ENCODE assay signal across 8 mouse cellular contexts in the genomic region with DNA sequence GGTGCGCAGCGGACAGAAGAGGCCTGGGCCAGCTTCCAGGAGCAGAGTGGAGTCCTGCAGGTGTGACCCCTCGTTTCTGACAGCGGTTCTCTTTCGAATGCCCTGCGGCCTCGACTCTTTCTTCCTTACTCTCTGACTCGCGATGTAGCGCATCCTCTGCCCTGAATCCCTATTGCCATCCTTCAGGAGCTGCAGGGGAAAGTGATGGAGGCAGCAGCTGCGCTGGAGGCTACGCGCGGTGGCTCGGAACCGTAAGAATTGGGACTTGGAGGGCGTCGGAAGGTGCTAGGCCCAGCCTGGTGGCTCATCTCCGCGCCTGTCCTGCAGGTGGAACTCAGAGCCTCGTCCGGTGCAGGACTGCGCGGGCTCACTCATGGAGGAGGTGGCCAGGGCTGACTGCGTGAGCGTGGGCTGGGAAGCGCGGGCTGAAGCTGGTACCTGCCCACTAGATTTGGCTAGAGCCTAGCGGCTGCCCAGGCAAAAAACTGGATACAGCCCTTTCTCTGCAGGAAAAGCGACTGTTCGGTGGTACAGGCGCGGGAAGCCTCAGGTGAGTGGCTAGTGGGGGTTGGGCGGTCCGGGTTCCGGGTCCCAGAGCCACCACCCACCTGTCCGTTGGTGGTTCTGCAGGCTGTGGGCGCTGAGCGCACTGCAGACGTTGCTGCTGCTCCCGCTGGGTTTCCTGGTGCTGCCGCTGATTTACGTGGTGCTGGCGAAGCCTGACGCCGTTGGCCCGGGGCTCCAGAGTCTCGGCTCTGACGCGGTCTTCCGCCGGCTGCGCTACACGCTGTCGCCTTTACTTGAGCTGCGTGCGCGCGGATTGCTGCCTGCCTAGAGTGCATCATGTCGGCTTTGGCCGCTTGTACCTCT. TPM values are rescaled to one million over a fixed set of nuclear protein-coding genes. Genes with fewer than 3 reads are reported as not detected.
DNase-seq lines count a peak whose midpoint lies in the region; ATAC-seq lines count a peak whose summit lies in the region.

No protein-coding gene starts in this region.

- H3K36me3 ChIP-seq in heart, embryonic 14.5 days (ENCODE audit: control insufficient read depth, insufficient read depth, low read length) = peaks cover 35% of the 10 kb centered on the region
- peaks cover 25% of the 10 kb centered on the region; the same call in 1 of the 2 replicates for H3K36me3 ChIP-seq in liver, embryonic 15.5 days (replicated peaks)
- H3K36me3 ChIP-seq in neural tube, embryonic 15.5 days = peaks cover 40% of the 10 kb centered on the region

- H3K9me3 ChIP-seq in heart, embryonic 14.5 days (ENCODE audit: control insufficient read depth, low read length) = no peaks in the 10 kb centered on the region
- H3K9me3 ChIP-seq in liver, embryonic 15.5 days (replicated peaks) = no peaks in the 10 kb centered on the region
- no peaks in the 10 kb centered on the region for H3K9me3 ChIP-seq in neural tube, embryonic 15.5 days (replicated peaks)

- DNase-seq in kidney, adult 11 months = peak; percentile 11
- DNase-seq in kidney, adult 9 months = no peak
- DNase-seq in cerebellum, postnatal 25 days = peak; percentile 45 to 50
- DNase-seq in layer of hippocampus, adult 11-12 months (ENCODE audit: low spot score) = peak; percentile 71
- no peak for DNase-seq in urinary bladder, postnatal 4 days (ENCODE audit: low spot score in 2 of 2)

- H3K27ac ChIP-seq in heart, embryonic 14.5 days (replicated peaks in 1 of 2; ENCODE audit: control insufficient read depth in 1 of 2, insufficient read depth in 1 of 2, low read depth in 2 of 2, low read length in 2 of 2) = no peak overlapping the region
- no peak overlapping the region for H3K27ac ChIP-seq in liver, embryonic 15.5 days (replicated peaks)
- peak overlapping the region; percentile 48 for H3K27ac ChIP-seq in neural tube, embryonic 15.5 days (replicated peaks)

- peak overlapping the region; percentile 51 for H3K9ac ChIP-seq in heart, embryonic 14.5 days (ENCODE audit: low read length)
- no peak overlapping the region for H3K9ac ChIP-seq in liver, embryonic 15.5 days
- H3K9ac ChIP-seq in neural tube, embryonic 15.5 days (replicated peaks) = peak overlapping the region; percentile 70

- WGBS in heart, embryonic 14.5 days = 3% methylated on average over 60 of the region's 61 CpGs
- 6% methylated on average over 61 of the region's 61 CpGs for WGBS in liver, embryonic 15.5 days (ENCODE audit: insufficient replicate concordance)
- 4% methylated on average over 61 of the region's 61 CpGs for WGBS in neural tube, embryonic 15.5 days

- H3K4me3 ChIP-seq in heart, embryonic 14.5 days (ENCODE audit: control insufficient read depth in 1 of 2, insufficient read depth in 1 of 2, low read depth in 1 of 2, low read length in 2 of 2) = peak overlapping the region; percentile 24 to 56
- peak overlapping the region; percentile 65 for H3K4me3 ChIP-seq in liver, embryonic 15.5 days (replicated peaks)
- peak overlapping the region; percentile 59 for H3K4me3 ChIP-seq in neural tube, embryonic 15.5 days (replicated peaks)

- no peak for ATAC-seq in heart, embryonic 14.5 days (ENCODE audit: insufficient number of reproducible peaks, insufficient read depth, low FRiP score, low read depth)
- ATAC-seq in liver, embryonic 15.5 days (ENCODE audit: insufficient read depth) = no peak
- peak; percentile 25 for ATAC-seq in neural tube, embryonic 15.5 days (ENCODE audit: low FRiP score)

- H3K4me1 ChIP-seq in heart, embryonic 14.5 days (ENCODE audit: control insufficient read depth in 2 of 2, insufficient read depth in 2 of 2, low read length in 2 of 2) = peaks cover 3 to 17% of the 10 kb centered on the region in 2 experiments; a peak in 3 of 4 replicates
- H3K4me1 ChIP-seq in liver, embryonic 15.5 days (replicated peaks) = peaks cover 23% of the 10 kb centered on the region
- peaks cover 27% of the 10 kb centered on the region for H3K4me1 ChIP-seq in neural tube, embryonic 15.5 days

- H3K27me3 ChIP-seq in heart, embryonic 14.5 days (ENCODE audit: control insufficient read depth, insufficient read depth, low read length) = peaks cover 23% of the 10 kb centered on the region
- peaks cover 37% of the 10 kb centered on the region for H3K27me3 ChIP-seq in liver, embryonic 15.5 days
- peaks cover 25% of the 10 kb centered on the region for H3K27me3 ChIP-seq in neural tube, embryonic 15.5 days (replicated peaks)

- H3K4me2 ChIP-seq in heart, embryonic 14.5 days (ENCODE audit: low read length) = peak overlapping the region; percentile 95
- peak overlapping the region; percentile 97 for H3K4me2 ChIP-seq in liver, embryonic 15.5 days
- H3K4me2 ChIP-seq in neural tube, embryonic 15.5 days = peak overlapping the region; percentile 92

RNA-seq across cellular contexts. Expression of gene Tmem191c, which starts 1.7 kb away (rescaled TPM):
- 7.2 and 7.3 TPM in 2 replicates for polyA plus RNA-seq in heart, embryonic 14.5 days (2014; fragmentation: Nextera tagmentation; extraction: Ambion mirVana)
- 3.9 and 4.4 TPM in 2 replicates for polyA plus RNA-seq in liver, embryonic 15.5 days (2015; fragmentation: Nextera tagmentation; extraction: Ambion mirVana)
- polyA plus RNA-seq in neural tube, embryonic 15.5 days (2015; fragmentation: Nextera tagmentation; extraction: Ambion mirVana) = 87.0 and 112 TPM in 2 replicates

RNA-seq across cellular contexts. Expression of gene Hic2, which starts 44.2 kb away (rescaled TPM):
- polyA plus RNA-seq in heart, embryonic 14.5 days (2014; fragmentation: Nextera tagmentation; extraction: Ambion mirVana) = 2.7 and 3.0 TPM in 2 replicates
- polyA plus RNA-seq in liver, embryonic 15.5 days (2015; fragmentation: Nextera tagmentation; extraction: Ambion mirVana) = 2.6 and 3.6 TPM in 2 replicates
- polyA plus RNA-seq in neural tube, embryonic 15.5 days (2015; fragmentation: Nextera tagmentation; extraction: Ambion mirVana) = 6.7 and 7.4 TPM in 2 replicates

RNA-seq across cellular contexts. Expression of gene Serpind1, which starts 53.6 kb away (rescaled TPM):
- polyA plus RNA-seq in heart, embryonic 14.5 days (2014; fragmentation: Nextera tagmentation; extraction: Ambion mirVana) = 0.66 and 0.75 TPM in 2 replicates
- 194 and 213 TPM in 2 replicates for polyA plus RNA-seq in liver, embryonic 15.5 days (2015; fragmentation: Nextera tagmentation; extraction: Ambion mirVana)
- 1.0 and 1.9 TPM in 2 replicates for polyA plus RNA-seq in neural tube, embryonic 15.5 days (2015; fragmentation: Nextera tagmentation; extraction: Ambion mirVana)

Comparison
In these comparisons a context has a peak if more than half of its experiments do, and no peak if none do; other contexts are left out.
1. DNase-seq: peak in kidney, adult 11 months (single experiment), cerebellum, postnatal 25 days (2 of 2) and layer of hippocampus, adult 11-12 months (single experiment); none in kidney, adult 9 months (single experiment) and urinary bladder, postnatal 4 days (0 of 2).
2. RNA of gene Tmem191c, which starts 1.7 kb away (polyA plus RNA-seq): 87.0 to 112 TPM in neural tube, embryonic 15.5 days; 7.2 to 7.3 TPM in heart, embryonic 14.5 days and 3.9 to 4.4 TPM in liver, embryonic 15.5 days; every median in the first group is over 10 times any median in the second.
3. RNA of gene Serpind1, which starts 53.6 kb away (polyA plus RNA-seq): 194 to 213 TPM in liver, embryonic 15.5 days; 1.0 to 1.9 TPM in neural tube, embryonic 15.5 days and 0.66 to 0.75 TPM in heart, embryonic 14.5 days; every median in the first group is over 10 times any median in the second.
4. Peak in every context shown above with its lines, with median percentiles within 50 percentile points of each other: H3K4me2 ChIP-seq and H3K4me3 ChIP-seq.